Mouse (Mus musculus) liver, embryonic 12.5 days (tissue): ENCODE measurements around the gene AU022751. TPM values are rescaled to one million over a fixed set of nuclear protein-coding genes. Genes with fewer than 3 reads are reported as not detected.
"Not testable (repeated sequence)": the region's sequence is repeated elsewhere in the genome, so short reads cannot be mapped to it uniquely, and the experiment has no call there.

Experiments
- ATAC-seq: fragments of 200-750 bp; cut with Nextera tagmentation; 2 replicates; pipeline ENCODE4 v1.8.0; 2017; ENCODE audit warnings: moderate number of reproducible peaks, mild to moderate bottlenecking, moderate library complexity
- H3K27ac ChIP-seq: fragments of 300-500 bp; sonication (generic); 2 replicates; pipeline ENCODE4 v1.5.1; 2016; ENCODE audit warnings: mild to moderate bottlenecking
- H3K27me3 ChIP-seq: fragments of 300-500 bp; sonication (generic); replicated peaks from 2 replicates; pipeline ENCODE4 v1.6.1; 2016; ENCODE audit warnings: mild to moderate bottlenecking, moderate library complexity
- H3K36me3 ChIP-seq: fragments of 300-500 bp; sonication (generic); 2 replicates; pipeline ENCODE4 v1.6.1; 2016; ENCODE audit warnings: mild to moderate bottlenecking, moderate library complexity
- H3K4me1 ChIP-seq: fragments of 300-500 bp; sonication (generic); 2 replicates; pipeline ENCODE4 v1.6.1; 2016
- H3K4me2 ChIP-seq: fragments of 300-500 bp; sonication (generic); 2 replicates; pipeline ENCODE4 v1.6.1; 2016; ENCODE audit warnings: mild to moderate bottlenecking, moderate library complexity
- H3K4me3 ChIP-seq: fragments of 300-500 bp; sonication (generic); 2 replicates; pipeline ENCODE4 v1.5.1; 2016; ENCODE audit warnings: mild to moderate bottlenecking, moderate library complexity
- H3K9ac ChIP-seq: fragments of 300-500 bp; sonication (generic); 2 replicates; pipeline ENCODE4 v1.6.1; 2016; ENCODE audit warnings: mild to moderate bottlenecking, moderate library complexity
- H3K9me3 ChIP-seq: fragments of 300-500 bp; sonication (generic); replicated peaks from 2 replicates; pipeline ENCODE4 v1.6.1; 2016; ENCODE audit warnings: mild to moderate bottlenecking, moderate library complexity
- WGBS: fragments of 180-500 bp; shearing (Covaris S2); methylation state at CpG from one replicate; pipeline ENCODE4 v1.1.7; 2016; ENCODE audit not compliant: insufficient replicate concordance; 5-methylcytosine and 5-hydroxymethylcytosine counted together
- microRNA-seq: library from miRNA; unstranded; fragments of <30 nt; microRNA quantifications from one replicate; pipeline ENCODE4, GENCODE M21; 2017
- polyA plus RNA-seq: library from polyadenylated mRNA; unstranded; fragments of >200 nt; fragmentation: Nextera tagmentation; extraction: Ambion mirVana; gene quantifications from 2 replicates; pipeline ENCODE4 v1.2.1, GENCODE M21; 2016

Gene AU022751
- not detected in 2 replicates for polyA plus RNA-seq

GRCm38 (mm10) chrX:6082954-6083680 lies at the start of gene AU022751:
TSS of gene AU022751 (minus strand) at chrX:6083419.
- Histone ChIP-seq H3K4me1 (no peaks in the 10 kb centered on the region), H3K27me3 (no peaks in the 10 kb centered on the region), H3K27ac (no peak within 1 kb of the TSS), H3K4me2 (no peak within 1 kb of the TSS), H3K4me3 (no peak within 1 kb of the TSS), H3K9ac (no peak within 1 kb of the TSS), H3K9me3 (peaks cover 20% of the 10 kb centered on the region), H3K36me3 (no peaks in the 10 kb centered on the region)
- WGBS: 73% methylated on average over 39 of the region's 39 CpGs
- no peak for ATAC-seq

- Histone ChIP-seq H3K27me3 (peaks cover 12% of the 10 kb centered on the region; the same call in 1 of the 2 replicates), H3K36me3 (no peaks in the 10 kb centered on the region), H3K9ac (no peak overlapping the region), H3K4me3 (no peak overlapping the region), H3K4me2 (peak overlapping the region; percentile 37), H3K9me3 (no peaks in the 10 kb centered on the region), H3K27ac (no peak overlapping the region), H3K4me1 (no peaks in the 10 kb centered on the region)
- no peak for ATAC-seq
- 9% methylated on average over 30 of the region's 30 CpGs for WGBS
These were observed 9.0 kb upstream of the AU022751 start for GRCm38 (mm10) chrX:6091996-6092757.

- Histone ChIP-seq H3K27ac (no peak overlapping the region), H3K27me3 (peaks cover 12% of the 10 kb centered on the region; the same call in 1 of the 2 replicates), H3K36me3 (no peaks in the 10 kb centered on the region), H3K4me2 (0 out of 2 replicates have a peak overlapping the region, but pooled peaks have one; percentile 37), H3K9ac (no peak overlapping the region), H3K4me1 (no peaks in the 10 kb centered on the region), H3K9me3 (no peaks in the 10 kb centered on the region), H3K4me3 (no peak overlapping the region)
- ATAC-seq: no peak
- WGBS: 24% methylated on average over 12 of the region's 12 CpGs
These were observed 8.3 kb upstream of the AU022751 start for GRCm38 (mm10) chrX:6091547-6091946.

GRCm38 (mm10) chrX:6061563-6061962 lies 21.7 kb downstream of the AU022751 start:
- WGBS: 11% methylated on average over 1 of the region's 1 CpGs
- no peaks in the 10 kb centered on the region for H3K4me1 ChIP-seq

GRCm38 (mm10) chrX:6047936-6048614 lies 35.1 kb downstream of the AU022751 start:
- not testable (repeated sequence) for H3K4me1 ChIP-seq, H3K36me3 ChIP-seq, H3K9me3 ChIP-seq, H3K27ac ChIP-seq, H3K9ac ChIP-seq, H3K4me3 ChIP-seq, H3K27me3 ChIP-seq
- H3K4me2 ChIP-seq: peak overlapping the region; percentile 33; the same call in 1 of the 2 replicates
- ATAC-seq: peak; percentile 13; the same call in 1 of the 2 replicates
- 12% methylated on average over 6 of the region's 60 CpGs for WGBS

More at GRCm38 (mm10) chrX:6061563-6061962, 21.7 kb downstream of the AU022751 start:
- Histone ChIP-seq H3K4me3 (no peak overlapping the region), H3K9ac (no peak overlapping the region), H3K27me3 (no peaks in the 10 kb centered on the region), H3K27ac (no peak overlapping the region), H3K9me3 (no peaks in the 10 kb centered on the region), H3K36me3 (no peaks in the 10 kb centered on the region), H3K4me2 (no peak overlapping the region)
- ATAC-seq: 0 out of 2 replicates have a peak, but pooled peaks have one; percentile 24

- no CpG with 5 or more reads among the region's 121 CpGs for WGBS
- not testable (repeated sequence) for H3K4me1 ChIP-seq, H3K9me3 ChIP-seq, H3K27ac ChIP-seq, H3K4me3 ChIP-seq, H3K27me3 ChIP-seq, H3K9ac ChIP-seq, H3K36me3 ChIP-seq
- peak; percentile 54 for ATAC-seq
- 0 out of 2 replicates have a peak within 1 kb of the TSS, but pooled peaks have one; percentile 33 for H3K4me2 ChIP-seq
These were observed 35.9 kb downstream of the AU022751 start, which contains the start of gene Nudt11 for GRCm38 (mm10) chrX:6047066-6047935. TSS of gene Nudt11 (plus strand) at chrX:6047453.

Small RNA genes within 50 kb of the gene (microRNA-seq; reads per million reads assigned to microRNA genes)
- not detected for gene Gm27360

Other genes with a start within 250 kb of the AU022751 start
- 0.66 TPM in 2 replicates for gene Nudt11, start 36.0 kb downstream of the AU022751 start, polyA plus RNA-seq
- gene Nudt10, start 89.6 kb upstream of the AU022751 start, polyA plus RNA-seq: 0.68 and 0.75 TPM in 2 replicates
- not detected in 2 replicates for gene Bmp15, start 237.3 kb upstream of the AU022751 start, polyA plus RNA-seq